Mouse (Mus musculus) left cerebral cortex, postnatal 14 days (tissue): ENCODE data around the gene Mthfsd. TPM values are rescaled to one million over a fixed set of nuclear protein-coding genes. Genes with fewer than 3 reads are reported as not detected.

Experiments
- microRNA-seq, 2 experiments: library from miRNA; unstranded; fragments of <30 nt; microRNA quantifications; one replicate each; pipeline ENCODE4 v1.2.0; 2022
- total RNA-seq, 2 experiments: library from RNA; stranded (reverse); gene quantifications; 2 replicates each; pipeline ENCODE4 v1.2.3; 2021

Gene Mthfsd
- total RNA-seq, 2 experiments from 2014 or later, result 27.0 to 33.4 TPM

Small RNAs within 50 kb of the gene (microRNA-seq; reads per million reads assigned to microRNA genes)
- gene Gm27530, result 0 reads per million in 2 experiments

Other genes starting within 250 kb of the Mthfsd start
- gene Foxf1, start 24.0 kb downstream of the Mthfsd start, total RNA-seq, result 1 to 10 TPM; 1.0 to 1.4 TPM
- 1 to 10 TPM; 2.7 to 3.5 TPM for gene Foxc2, start 7.8 kb upstream of the Mthfsd start, total RNA-seq
- under 1 TPM; 0.13 to 0.15 TPM for gene Foxl1, start 19.5 kb upstream of the Mthfsd start, total RNA-seq